Mouse (Mus musculus) E14TG2a.4 (cell line): ENCODE data around the gene 1810010D01Rik.
A peak's percentile ranks its signal among the peaks of the same experiment; 100 is the strongest.

Source experiments
- CTCF ChIP-seq: conservative IDR thresholded peaks from 2 replicates; pipeline ENCODE4 v1.5.1; 2014; ENCODE audit warnings: low read length
- NANOG ChIP-seq: IDR thresholded peaks from 2 replicates; pipeline ENCODE4 v1.6.1; 2014; ENCODE audit warnings: borderline replicate concordance, low read length, mixed read lengths
- POU5F1 ChIP-seq: IDR thresholded peaks from 2 replicates; pipeline ENCODE4 v1.6.1; 2014; ENCODE audit warnings: low read length, borderline replicate concordance

GRCm38 (mm10) chr7:145216591-145216990 lies 8.7 kb upstream of the 1810010D01Rik start:
- no peak for TF ChIP-seq NANOG
- 0 out of 2 replicates have a peak, but pooled peaks have one; percentile 6 for TF ChIP-seq CTCF
- TF ChIP-seq POU5F1, result no peak
